Mouse (Mus musculus) liver, adult 2 months (tissue): ENCODE measurements around the gene Sectm1b. TPM values are rescaled to one million over a fixed set of nuclear protein-coding genes. Genes with fewer than 3 reads are reported as not detected.

ENCODE experiments used
- DNase-seq: peaks from one replicate; pipeline ENCODE4 v3.0.0-alpha.2; 2011; ENCODE audit warnings: low read depth, low spot score; ENCODE audit errors: extremely low read depth
- H3K27ac ChIP-seq: fragments of 200-500 bp; replicated peaks from 2 replicates; pipeline ENCODE4 v1.5.1; 2012; ENCODE audit warnings: low read depth, mild to moderate bottlenecking, control low read depth, inconsistent platforms, low read length; ENCODE audit not compliant: insufficient read depth
- H3K27me3 ChIP-seq: fragments of 200-500 bp; 2 replicates; pipeline ENCODE4 v1.6.1; 2012; ENCODE audit warnings: mild to moderate bottlenecking, moderate library complexity, low read length, inconsistent platforms; ENCODE audit not compliant: control insufficient read depth, insufficient read depth
- H3K36me3 ChIP-seq: fragments of 200-500 bp; 2 replicates; pipeline ENCODE4 v1.6.1; 2012; ENCODE audit warnings: low read length, inconsistent platforms; ENCODE audit not compliant: control insufficient read depth, insufficient read depth
- H3K4me1 ChIP-seq: fragments of 200-500 bp; 2 replicates; pipeline ENCODE4 v1.6.1; 2011; ENCODE audit warnings: low read length; ENCODE audit not compliant: control insufficient read depth, insufficient read depth
- H3K4me3 ChIP-seq: fragments of 200-500 bp; 2 replicates; pipeline ENCODE4 v1.5.1; 2011; ENCODE audit warnings: low read depth, mild to moderate bottlenecking, control low read depth, low read length, moderate library complexity; ENCODE audit not compliant: insufficient read depth
- H3K79me2 ChIP-seq: fragments of 200-500 bp; 2 replicates; pipeline ENCODE4 v1.6.1; 2012; ENCODE audit warnings: inconsistent platforms, mild to moderate bottlenecking, low read length, moderate library complexity; ENCODE audit not compliant: control insufficient read depth, insufficient read depth
- H3K9ac ChIP-seq: fragments of 200-500 bp; 2 replicates; pipeline ENCODE4 v1.6.1; 2012; ENCODE audit warnings: low read depth, mild to moderate bottlenecking, control low read depth, inconsistent platforms, low read length
- CTCF ChIP-seq: fragments of 200-500 bp; IDR thresholded peaks from 2 replicates; pipeline ENCODE4 v1.5.1; 2011; ENCODE audit warnings: low read depth, low read length, control low read depth
- POLR2A ChIP-seq: fragments of 200-500 bp; IDR thresholded peaks from 2 replicates; pipeline ENCODE4 v1.6.1; 2011; ENCODE audit warnings: low read length, control low read depth; ENCODE audit not compliant: insufficient read depth; ENCODE audit errors: extremely low read depth
- WGBS: fragments of 180-500 bp; shearing (Covaris S2); methylation state at CpG from one replicate; pipeline ENCODE4 v1.1.7; 2018; 5-methylcytosine and 5-hydroxymethylcytosine counted together
- polyA plus RNA-seq: library from polyadenylated mRNA; depleted of rRNA; stranded (reverse); fragments of >200 nt; gene quantifications from 2 replicates; pipeline ENCODE4 v1.2.3, GENCODE M21; 2012; rRNA removed
- total RNA-seq: library from RNA; depleted of rRNA; stranded (reverse); fragments of >200 nt; gene quantifications from 2 replicates; pipeline ENCODE4 v1.2.3, GENCODE M21; 2014; rRNA removed

Sectm1b gene
- total and polyA plus RNA-seq, 2 experiments, result 0.18 TPM; not detected in 1

- no peaks in the 10 kb centered on the region for H3K79me2 ChIP-seq
- WGBS, result 88% methylated on average over 7 of the region's 7 CpGs
- no peaks in the 10 kb centered on the region for H3K4me1 ChIP-seq
- no peaks in the 10 kb centered on the region for H3K36me3 ChIP-seq
- DNase-seq, result no peak
- H3K27ac ChIP-seq, result no peak overlapping the region
- no peaks in the 10 kb centered on the region for H3K27me3 ChIP-seq
- H3K9ac ChIP-seq, result no peak overlapping the region
- no peak overlapping the region for H3K4me3 ChIP-seq
- TF ChIP-seq POLR2A, result no peak
- no peak for TF ChIP-seq CTCF
These were observed 49.7 kb downstream of the Sectm1b start for GRCm38 (mm10) chr11:121013656-121014055.

GRCm38 (mm10) chr11:121010044-121010755 is 53.2 kb downstream of the Sectm1b start:
- Histone ChIP-seq H3K4me1 (no peaks in the 10 kb centered on the region), H3K36me3 (no peaks in the 10 kb centered on the region), H3K27me3 (no peaks in the 10 kb centered on the region), H3K27ac (no peak overlapping the region), H3K4me3 (no peak overlapping the region), H3K9ac (no peak overlapping the region), H3K79me2 (no peaks in the 10 kb centered on the region)
- DNase-seq, result no peak
- TF ChIP-seq CTCF, result no peak
- no peak for TF ChIP-seq POLR2A
- WGBS, result 100% methylated on average over 3 of the region's 3 CpGs

- WGBS, result 82% methylated on average over 6 of the region's 6 CpGs
- Histone ChIP-seq H3K79me2 (no peaks in the 10 kb centered on the region), H3K4me1 (peaks cover 4% of the 10 kb centered on the region), H3K9ac (no peak overlapping the region), H3K27me3 (no peaks in the 10 kb centered on the region), H3K27ac (no peak overlapping the region), H3K36me3 (no peaks in the 10 kb centered on the region), H3K4me3 (no peak overlapping the region)
- TF ChIP-seq CTCF (no peak), POLR2A (no peak)
- no peak for DNase-seq
These were observed 57.2 kb downstream of the Sectm1b start for GRCm38 (mm10) chr11:121006184-121006583.

GRCm38 (mm10) chr11:121004281-121004680 is 59.1 kb downstream of the Sectm1b start:
- TF ChIP-seq POLR2A (no peak), CTCF (no peak)
- DNase-seq, result no peak
- H3K4me1 ChIP-seq, result peaks cover 4% of the 10 kb centered on the region
- no peaks in the 10 kb centered on the region for H3K36me3 ChIP-seq
- H3K79me2 ChIP-seq, result no peaks in the 10 kb centered on the region
- H3K27ac ChIP-seq, result no peak overlapping the region
- H3K27me3 ChIP-seq, result no peaks in the 10 kb centered on the region
- 67% methylated on average over 5 of the region's 5 CpGs for WGBS
- H3K9ac ChIP-seq, result no peak overlapping the region
- H3K4me3 ChIP-seq, result no peak overlapping the region

Other genes starting within 250 kb of the Sectm1b start
- 198 and 203 TPM in 2 replicates for gene Fasn, start 239.0 kb downstream of the Sectm1b start, total RNA-seq
- gene Fasn, start 239.0 kb downstream of the Sectm1b start, polyA plus RNA-seq, result 639 and 935 TPM in 2 replicates
- gene Ccdc57, start 130.7 kb downstream of the Sectm1b start, total RNA-seq, result 1.5 and 2.3 TPM in 2 replicates
- gene Ccdc57, start 130.7 kb downstream of the Sectm1b start, polyA plus RNA-seq, result 0.80 and 1.1 TPM in 2 replicates
- 0.28 and 0.47 TPM in 2 replicates for gene Slc16a3, start 115.1 kb downstream of the Sectm1b start, total RNA-seq
- 0.51 and 0.52 TPM in 2 replicates for gene Slc16a3, start 115.1 kb downstream of the Sectm1b start, polyA plus RNA-seq
- 28.3 and 31.8 TPM in 2 replicates for gene Csnk1d, start 72.2 kb downstream of the Sectm1b start, total RNA-seq
- 34.2 and 36.4 TPM in 2 replicates for gene Csnk1d, start 72.2 kb downstream of the Sectm1b start, polyA plus RNA-seq
- gene Cd7, start 24.2 kb downstream of the Sectm1b start, total RNA-seq, result 0.20 and 0.55 TPM in 2 replicates
- 1.5 and 3.4 TPM in 2 replicates for gene Cd7, start 24.2 kb downstream of the Sectm1b start, polyA plus RNA-seq
- gene Sectm1a, start 17.7 kb upstream of the Sectm1b start, total RNA-seq, result 0.55 and 0.67 TPM in 2 replicates
- 0.76 and 0.81 TPM in 2 replicates for gene Sectm1a, start 17.7 kb upstream of the Sectm1b start, polyA plus RNA-seq
- gene Tex19.2, start 55.1 kb upstream of the Sectm1b start, total RNA-seq, result not detected in 2 replicates
- gene Tex19.2, start 55.1 kb upstream of the Sectm1b start, polyA plus RNA-seq, result not detected in 2 replicates
- gene Tex19.1, start 82.6 kb upstream of the Sectm1b start, total RNA-seq, result not detected in 2 replicates
- not detected in 2 replicates for gene Tex19.1, start 82.6 kb upstream of the Sectm1b start, polyA plus RNA-seq
- not detected in 2 replicates for gene Uts2r, start 96.7 kb upstream of the Sectm1b start, total RNA-seq
- gene Uts2r, start 96.7 kb upstream of the Sectm1b start, polyA plus RNA-seq, result not detected in 2 replicates
- 6.1 and 7.5 TPM in 2 replicates for gene Hexdc, start 140.9 kb upstream of the Sectm1b start, total RNA-seq
- gene Hexdc, start 140.9 kb upstream of the Sectm1b start, polyA plus RNA-seq, result 7.4 and 11.6 TPM in 2 replicates
- 5.4 and 7.9 TPM in 2 replicates for gene Ogfod3, start 141.1 kb upstream of the Sectm1b start, total RNA-seq
- gene Ogfod3, start 141.1 kb upstream of the Sectm1b start, polyA plus RNA-seq, result 8.2 and 8.6 TPM in 2 replicates
- 8.0 TPM in 2 replicates for gene Cybc1, start 165.8 kb upstream of the Sectm1b start, total RNA-seq
- 8.2 and 10.9 TPM in 2 replicates for gene Cybc1, start 165.8 kb upstream of the Sectm1b start, polyA plus RNA-seq
- gene Narf, start 173.7 kb upstream of the Sectm1b start, total RNA-seq, result 39.8 and 44.3 TPM in 2 replicates
- 39.5 and 45.3 TPM in 2 replicates for gene Narf, start 173.7 kb upstream of the Sectm1b start, polyA plus RNA-seq
- gene Foxk2, start 196.4 kb upstream of the Sectm1b start, total RNA-seq, result 4.3 and 6.4 TPM in 2 replicates
- 12.2 and 17.5 TPM in 2 replicates for gene Foxk2, start 196.4 kb upstream of the Sectm1b start, polyA plus RNA-seq